Mouse (Mus musculus) right cerebral cortex, adult 2 months (tissue): Measurements from ENCODE around the gene Ing2.

Source experiments
- DNase-seq, 2 experiments: peaks; one replicate each; pipeline ENCODE4 v3.0.0; 2021 to 2022; ENCODE audit warnings: low spot score in 2 of 2

Ing2 gene

GRCm38 (mm10) chr8:47674777-47675710 lies at the start of gene Ing2:
Ing2 (minus strand) TSS chr8:47675556.
- DNase-seq = peak; percentile 100

- peak in 1 of 2 experiments; percentile 14 for DNase-seq
Measured at GRCm38 (mm10) chr8:47721609-47722008, 46.3 kb upstream of the Ing2 start.

- no peak for DNase-seq
Measured at GRCm38 (mm10) chr8:47718641-47719040, 43.3 kb upstream of the Ing2 start.

GRCm38 (mm10) chr8:47713761-47714745 lies 38.7 kb upstream of the Ing2 start, which contains the start of gene Cdkn2aip:
Cdkn2aip (minus strand) TSS chr8:47713932.
- peak; percentile 88 to 90 for DNase-seq

- peak in 1 of 2 experiments; percentile 9 for DNase-seq
Measured at GRCm38 (mm10) chr8:47713171-47713663, 37.9 kb upstream of the Ing2 start.

- DNase-seq = no peak
Measured at GRCm38 (mm10) chr8:47708106-47708505, 32.8 kb upstream of the Ing2 start.

- DNase-seq = no peak
Measured at GRCm38 (mm10) chr8:47706746-47707145, 31.4 kb upstream of the Ing2 start.

- no peak for DNase-seq
Measured at GRCm38 (mm10) chr8:47702333-47702732, 27.0 kb upstream of the Ing2 start.

GRCm38 (mm10) chr8:47697696-47698095 lies 22.3 kb upstream of the Ing2 start:
- no peak for DNase-seq

GRCm38 (mm10) chr8:47695431-47696105 lies 20.2 kb upstream of the Ing2 start:
- DNase-seq = peak; percentile 51 to 68

GRCm38 (mm10) chr8:47693119-47693518 lies 17.8 kb upstream of the Ing2 start:
- DNase-seq = peak; percentile 85

GRCm38 (mm10) chr8:47691831-47692230 lies 16.5 kb upstream of the Ing2 start:
- DNase-seq = no peak

- no peak for DNase-seq
Measured at GRCm38 (mm10) chr8:47691303-47691702, 15.9 kb upstream of the Ing2 start.

GRCm38 (mm10) chr8:47690674-47691078 lies 15.3 kb upstream of the Ing2 start:
- DNase-seq = no peak

- no peak for DNase-seq
Measured at GRCm38 (mm10) chr8:47689704-47690326, 14.5 kb upstream of the Ing2 start.

- DNase-seq = no peak
Measured at GRCm38 (mm10) chr8:47684441-47684840, 9.1 kb upstream of the Ing2 start.

- no peak for DNase-seq
Measured at GRCm38 (mm10) chr8:47683994-47684393, 8.6 kb upstream of the Ing2 start.

GRCm38 (mm10) chr8:47680306-47680705 lies 5.0 kb upstream of the Ing2 start:
- no peak for DNase-seq

GRCm38 (mm10) chr8:47679603-47680002 lies 4.2 kb upstream of the Ing2 start:
- no peak for DNase-seq

GRCm38 (mm10) chr8:47676631-47677030 lies 1.3 kb upstream of the Ing2 start:
- DNase-seq = no peak

GRCm38 (mm10) chr8:47676224-47676623 lies 868 bp upstream of the Ing2 start:
- no peak for DNase-seq
